Mouse (Mus musculus) kidney, adult 11 months (tissue): ENCODE results near the gene Palm2.

ENCODE experiments used
- DNase-seq: peaks from one replicate; pipeline ENCODE4 v3.0.0; 2022

Gene Palm2

DNA sequence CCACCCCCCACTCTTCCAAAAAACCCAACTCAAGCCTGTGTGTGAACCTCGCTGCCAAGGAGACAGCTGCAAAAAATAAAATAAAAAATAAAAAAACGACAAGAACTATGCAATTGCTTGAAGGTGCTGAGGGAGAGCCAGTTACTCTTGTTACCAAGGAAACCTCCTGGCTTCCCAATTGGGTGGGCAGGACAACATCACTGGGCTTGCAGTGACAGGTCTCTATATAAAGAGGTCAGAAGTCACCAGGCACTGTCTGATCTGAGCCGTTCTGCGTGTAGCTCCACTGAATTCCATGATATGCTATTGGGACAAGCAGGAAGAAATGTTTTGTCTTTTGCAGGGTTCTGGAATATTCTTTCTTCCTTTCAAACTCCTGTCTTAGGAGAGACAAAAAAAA, 282.7 kb downstream of the Palm2 start:
- no peak for DNase-seq

DNA sequence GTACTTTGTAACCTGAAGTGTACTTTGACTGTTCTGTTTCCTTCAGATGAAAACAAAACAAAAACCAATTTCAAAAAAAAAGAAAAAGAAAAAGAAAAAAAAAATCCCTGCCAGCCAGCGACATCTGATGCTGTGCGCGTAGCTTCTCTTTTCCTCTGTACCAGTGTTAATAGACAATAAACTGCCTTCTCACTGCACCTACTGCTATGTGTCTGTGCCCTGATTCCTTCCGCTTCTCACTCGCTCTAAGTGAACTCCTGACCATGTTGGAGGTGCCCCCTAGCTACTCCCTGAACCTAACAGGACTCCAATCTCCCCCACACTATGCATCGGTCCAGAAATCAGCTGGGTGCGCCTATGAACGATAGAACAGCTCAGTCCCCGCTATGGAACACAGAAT, 283.3 kb downstream of the Palm2 start, which contains the start of gene Akap2:
Gene Akap2 (plus strand): TSS at position 304 of the 400 bp plus-strand sequence.
- DNase-seq, result no peak

DNA sequence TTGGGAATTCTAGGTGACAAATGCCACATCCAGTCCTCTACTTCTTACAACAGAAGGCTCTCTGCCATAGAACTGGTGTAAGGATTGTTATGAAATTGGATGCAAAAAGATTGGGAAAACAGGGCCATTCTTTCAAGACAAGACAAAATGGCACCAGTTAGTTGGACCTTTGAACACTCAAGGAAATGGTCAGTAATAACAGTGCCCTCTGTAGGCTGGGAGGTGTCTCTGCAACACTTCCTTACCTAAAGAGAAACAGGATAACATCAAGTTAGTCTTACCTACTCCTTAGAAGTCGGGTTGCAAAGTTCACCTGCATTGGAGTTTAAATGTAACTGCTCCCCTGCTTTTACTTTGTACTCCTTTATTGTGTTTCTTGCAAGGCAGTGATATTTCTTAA, 285.3 kb downstream of the Palm2 start:
- no peak for DNase-seq

DNA sequence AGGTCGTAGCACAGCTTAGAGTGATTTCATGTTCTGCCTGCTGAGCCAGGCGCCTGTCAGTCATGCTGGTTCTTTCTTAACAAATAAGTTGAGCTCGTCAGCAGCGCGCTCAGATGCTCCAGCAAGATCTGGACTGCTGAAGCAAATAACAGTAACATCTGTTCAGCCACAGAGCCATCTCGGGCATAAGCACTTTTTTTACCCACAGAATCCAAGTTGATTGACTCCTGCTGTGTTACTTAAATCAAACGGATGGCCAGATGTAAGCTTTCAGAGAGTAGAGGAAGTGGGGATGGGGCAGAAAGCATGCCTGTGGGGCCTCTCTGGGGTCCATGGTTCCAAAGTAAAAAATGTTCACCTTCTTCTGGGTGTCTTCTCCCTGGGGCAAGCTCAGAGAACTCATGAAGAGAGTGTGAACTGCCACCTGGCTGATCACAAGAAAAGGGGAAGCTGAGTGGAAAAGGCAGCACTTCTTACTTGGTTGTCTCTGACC, 286.9 kb downstream of the Palm2 start:
- no peak for DNase-seq

DNA sequence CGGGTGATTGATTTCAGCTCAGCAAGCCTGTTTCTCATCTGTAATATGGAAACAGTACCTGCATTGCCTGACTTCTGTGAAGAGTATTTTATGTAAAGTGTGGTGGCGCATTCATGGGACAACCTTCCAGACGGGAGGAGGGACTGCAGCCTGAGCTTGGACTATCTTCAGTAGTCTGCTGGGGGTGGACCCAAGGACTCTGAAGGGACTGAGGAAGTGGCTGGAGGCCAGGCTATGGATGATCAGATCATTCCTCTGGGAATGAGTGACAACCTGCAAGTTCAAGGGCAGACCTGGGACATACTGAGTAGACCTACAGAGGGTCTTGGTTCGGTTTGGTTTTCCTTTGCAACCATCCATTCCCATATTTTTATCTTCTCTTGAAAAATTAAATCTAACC, 288.2 kb downstream of the Palm2 start:
- no peak for DNase-seq

DNA sequence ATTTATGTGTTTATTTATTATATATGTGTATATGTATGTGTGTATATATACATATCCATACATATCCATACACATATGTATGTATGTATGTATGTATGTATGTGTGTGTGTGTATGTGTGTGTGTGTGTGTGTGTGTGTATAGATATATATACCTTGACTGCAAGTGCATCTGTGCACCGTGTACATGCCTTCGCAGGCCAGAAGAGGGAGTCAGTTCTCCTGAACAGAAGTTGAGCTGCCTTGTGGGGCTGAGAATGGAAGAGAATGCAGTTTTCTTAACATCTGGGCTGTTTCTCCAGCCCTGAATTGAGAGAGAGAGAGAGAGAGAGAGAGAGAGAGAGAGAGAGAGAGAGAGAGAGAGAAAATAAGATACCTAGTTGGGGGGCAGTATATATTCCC, 289.6 kb downstream of the Palm2 start:
- no peak for DNase-seq

DNA sequence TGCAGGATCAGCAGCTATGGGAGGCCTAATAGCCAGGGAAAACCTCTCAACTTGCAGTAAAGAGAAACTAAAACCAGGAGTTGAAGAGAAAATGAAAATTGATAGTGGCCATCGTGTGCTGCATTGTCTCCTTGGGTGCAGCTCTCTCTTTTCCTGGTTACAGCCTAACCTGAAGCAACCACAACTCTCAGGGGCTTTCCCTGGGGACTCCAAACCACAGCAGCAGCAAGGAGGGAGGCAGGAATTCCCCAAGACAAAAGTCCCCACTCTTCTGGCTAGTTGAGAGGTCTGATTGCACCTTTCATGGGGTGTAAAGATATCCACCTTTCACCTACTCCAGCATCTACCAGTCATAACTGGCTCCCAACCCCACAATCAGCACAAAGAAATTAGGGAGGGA, 291.5 kb downstream of the Palm2 start:
- no peak for DNase-seq

DNA sequence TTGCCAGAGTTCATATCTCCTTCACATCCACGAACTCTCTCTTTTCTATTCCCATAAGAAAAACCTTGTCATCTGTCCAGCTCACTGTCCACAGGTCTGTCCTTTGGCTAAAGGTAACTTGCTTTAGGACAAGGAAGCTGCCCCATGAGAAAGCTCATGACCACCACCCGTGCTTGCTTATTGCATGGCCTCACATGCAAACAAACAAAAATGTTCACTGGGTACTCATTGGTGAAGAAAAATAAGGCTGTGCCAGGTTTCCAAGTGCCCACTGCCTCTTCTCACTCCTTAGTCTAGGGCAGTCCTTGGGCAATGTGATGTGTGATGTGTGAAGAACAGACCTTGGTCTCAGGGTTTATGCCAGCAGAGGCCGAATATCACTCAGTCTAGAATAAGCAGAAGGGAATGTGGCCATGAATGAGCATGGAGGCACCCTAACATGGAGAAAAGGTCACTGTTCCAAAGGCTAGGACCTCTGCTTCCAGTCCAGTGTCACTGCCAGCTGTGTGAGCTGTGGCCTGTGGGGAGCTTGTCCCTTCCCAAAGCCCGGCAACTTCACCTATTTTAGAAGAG, 294.6 kb downstream of the Palm2 start:
- DNase-seq, result peak; percentile 39

DNA sequence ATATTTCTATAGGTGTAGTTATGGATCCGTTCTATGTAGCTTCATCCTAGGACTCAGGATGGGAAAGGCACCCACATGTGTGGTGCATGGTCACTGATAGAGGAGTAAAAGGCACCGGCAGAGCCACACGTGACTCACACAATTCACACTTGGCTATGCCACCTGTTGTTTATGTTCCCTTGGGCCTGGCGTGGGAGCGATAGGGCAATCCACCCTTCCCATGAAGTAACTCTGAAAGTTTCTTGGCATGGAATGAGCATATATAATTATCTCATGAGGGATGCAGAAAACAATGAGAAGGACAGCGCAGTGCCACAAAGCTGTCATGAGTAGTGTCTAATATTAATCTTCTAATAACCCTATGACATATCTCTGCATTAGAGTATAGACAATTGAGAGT, 296.0 kb downstream of the Palm2 start:
- no peak for DNase-seq

DNA sequence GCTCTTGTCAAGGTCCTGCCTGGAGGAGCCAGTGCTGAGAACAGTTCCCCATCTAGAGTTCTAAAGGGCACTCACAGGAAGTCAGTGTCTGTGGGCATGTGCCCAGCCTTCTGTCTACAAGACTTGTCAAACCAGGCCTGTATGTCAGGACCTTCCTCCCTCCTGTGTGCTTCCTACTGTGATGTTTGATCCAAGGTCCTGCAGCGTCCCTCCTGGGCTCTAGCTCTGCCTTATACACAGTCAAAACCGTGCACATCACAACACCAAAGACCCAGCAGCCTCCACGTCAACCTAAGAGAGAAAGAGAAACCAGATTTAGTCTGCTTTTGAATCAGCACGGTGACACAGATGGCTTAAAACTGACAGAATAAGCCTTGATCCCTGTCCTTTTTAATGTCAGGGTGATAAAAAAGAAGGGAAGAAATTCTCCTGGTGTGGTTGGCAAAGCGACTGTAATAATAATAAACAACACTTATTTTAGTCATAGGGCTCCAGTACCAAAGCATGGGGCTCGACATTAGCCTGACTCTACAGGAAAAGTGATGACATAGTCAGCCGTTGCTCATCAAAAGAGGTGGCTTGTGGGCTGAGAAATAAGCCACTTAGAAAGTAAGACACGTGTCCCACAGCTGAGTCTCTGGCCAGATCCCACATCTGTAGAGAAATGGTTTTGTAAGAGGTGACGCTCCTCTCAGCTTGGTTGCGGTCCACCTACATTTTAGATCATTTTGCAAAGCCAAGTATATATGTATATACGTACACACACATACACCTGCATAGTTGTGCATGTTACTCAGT, 297.0 kb downstream of the Palm2 start:
- no peak for DNase-seq

DNA sequence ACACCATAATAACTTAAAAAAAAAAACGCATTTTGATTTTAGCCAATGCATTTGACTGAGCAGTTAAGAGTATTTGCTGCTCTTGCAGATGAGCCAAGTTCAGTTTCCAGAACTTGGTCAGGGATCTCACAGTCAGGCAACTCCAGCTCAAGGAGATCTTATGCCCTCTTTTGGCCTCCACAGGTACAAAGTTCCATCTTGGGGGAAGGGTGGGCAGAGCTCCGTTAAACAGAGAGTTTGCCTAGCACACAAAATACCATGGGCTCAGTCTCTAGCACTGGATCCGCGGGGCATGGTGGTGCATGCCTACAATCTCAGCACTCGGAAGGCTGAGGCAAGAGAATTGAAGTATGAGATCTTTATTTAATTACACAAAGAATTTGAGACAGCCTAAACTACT, 298.3 kb downstream of the Palm2 start:
- DNase-seq, result peak; percentile 76

DNA sequence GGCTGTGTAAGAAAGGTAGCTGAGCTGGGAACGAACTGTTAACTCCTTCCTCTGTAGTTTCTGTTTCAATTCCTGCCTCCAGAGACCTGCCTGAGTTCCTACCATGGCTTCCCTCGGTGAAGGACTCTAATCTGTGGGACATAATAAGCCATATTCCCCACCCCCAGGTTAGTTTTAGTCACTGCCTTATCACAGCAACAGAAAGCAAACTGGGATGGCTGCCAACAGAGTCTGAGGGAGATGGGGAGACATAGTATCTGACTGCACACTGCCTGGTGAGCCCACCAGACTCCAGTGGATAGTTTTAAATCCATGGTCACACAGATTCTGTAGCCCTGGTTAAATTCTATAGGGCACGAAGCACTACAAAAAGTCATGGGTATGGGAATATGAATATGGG, 299.4 kb downstream of the Palm2 start:
- DNase-seq, result no peak

DNA sequence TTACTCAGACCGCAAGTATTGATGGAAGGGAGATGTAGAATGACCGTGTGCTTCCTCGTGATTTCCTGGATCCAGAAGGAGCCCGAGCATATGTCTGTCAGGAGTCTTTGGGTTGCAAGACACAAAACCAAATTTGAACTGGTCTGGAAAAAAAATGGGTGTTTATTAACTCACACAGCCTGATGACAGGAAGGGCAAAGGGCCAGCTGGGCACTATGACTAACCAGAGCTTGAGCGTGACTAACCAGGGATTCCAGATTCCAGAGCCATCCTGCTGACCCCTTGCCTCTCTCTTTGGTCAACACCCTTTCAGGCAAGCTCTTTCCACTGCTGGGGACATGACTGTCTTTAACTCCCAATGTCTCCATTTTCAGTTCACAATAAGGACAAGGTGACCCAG, 301.4 kb downstream of the Palm2 start:
- peak; percentile 92 for DNase-seq

DNA sequence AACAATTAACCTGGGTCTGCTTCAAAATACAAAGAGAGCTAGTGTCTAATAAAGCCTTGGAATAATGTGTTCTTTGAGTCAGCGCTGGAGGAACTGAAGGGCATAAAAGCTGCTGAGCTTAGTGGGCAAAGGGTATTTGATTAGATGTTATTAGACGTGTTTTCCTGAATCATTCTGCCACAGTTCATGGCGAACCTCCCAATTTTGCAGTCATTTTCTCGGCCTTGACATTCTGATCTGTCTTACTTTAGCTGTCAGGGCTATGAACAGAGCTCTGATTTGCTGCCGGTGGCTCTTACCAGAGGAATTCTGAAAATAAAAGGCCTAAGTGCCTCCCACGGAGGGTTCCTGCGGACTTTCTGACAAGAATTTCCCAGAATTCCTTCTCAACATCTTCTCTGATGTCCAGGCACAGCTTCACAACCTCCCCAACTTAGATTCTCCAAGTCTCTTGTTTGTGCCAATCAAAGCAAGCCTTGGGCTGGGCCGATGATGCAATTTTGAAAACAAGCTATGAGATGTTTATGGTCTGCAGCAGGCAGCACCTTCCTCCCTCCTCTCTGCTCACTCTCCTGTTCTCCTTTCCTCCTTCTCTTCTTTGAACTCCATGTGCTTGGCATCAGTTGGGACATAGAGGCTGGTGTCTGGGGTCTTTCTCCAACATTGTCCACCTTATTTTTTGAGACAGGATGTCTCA, 305.0 kb downstream of the Palm2 start:
- no peak for DNase-seq

DNA sequence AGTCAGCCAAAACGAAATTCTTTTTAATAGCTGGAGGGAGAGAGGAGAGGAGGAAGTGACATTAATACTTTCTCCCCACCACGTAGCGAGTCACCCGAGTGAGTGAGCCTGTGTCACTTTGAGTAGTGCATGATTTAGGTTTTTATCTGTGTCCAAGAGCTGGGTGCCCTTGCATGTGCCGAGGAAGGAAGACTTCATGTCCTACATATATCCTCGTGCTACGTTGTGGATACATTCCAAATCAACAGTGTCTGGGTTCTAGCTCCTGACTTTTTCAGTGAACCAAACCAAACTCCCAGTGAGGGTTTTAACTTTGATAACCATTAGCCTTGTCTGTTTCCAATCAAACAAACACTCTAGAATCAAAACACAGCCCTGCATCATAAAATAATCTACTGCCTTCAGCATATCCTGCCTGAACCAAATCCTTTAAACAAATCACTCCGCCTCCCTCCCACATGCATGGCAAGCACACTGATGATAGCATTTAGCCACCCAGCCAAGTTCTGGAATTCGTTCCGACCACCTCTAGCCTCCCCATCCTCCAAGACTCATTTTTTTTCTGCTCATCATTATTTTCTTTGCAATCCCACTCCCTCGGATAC, 309.4 kb downstream of the Palm2 start:
- no peak for DNase-seq

DNA sequence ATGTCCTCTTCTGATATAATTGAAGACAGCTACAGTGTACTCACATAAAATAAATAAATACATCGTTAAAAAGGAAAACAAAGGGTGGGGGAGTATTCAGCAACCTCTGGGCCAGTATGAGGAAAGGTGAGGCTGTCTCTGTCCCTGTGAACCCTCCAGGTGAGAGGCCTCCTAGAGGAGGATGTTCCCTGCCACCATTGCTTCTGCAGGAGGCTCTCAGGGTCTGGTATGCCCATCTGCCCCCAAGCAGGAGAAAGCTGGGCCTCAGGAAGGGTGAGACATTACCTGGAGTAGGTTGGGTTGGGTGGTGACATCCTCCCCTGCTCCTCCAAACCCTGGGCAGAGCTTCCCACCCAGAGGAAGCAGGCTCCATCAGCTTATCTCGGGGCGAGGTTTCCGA, 316.6 kb downstream of the Palm2 start:
- no peak for DNase-seq

DNA sequence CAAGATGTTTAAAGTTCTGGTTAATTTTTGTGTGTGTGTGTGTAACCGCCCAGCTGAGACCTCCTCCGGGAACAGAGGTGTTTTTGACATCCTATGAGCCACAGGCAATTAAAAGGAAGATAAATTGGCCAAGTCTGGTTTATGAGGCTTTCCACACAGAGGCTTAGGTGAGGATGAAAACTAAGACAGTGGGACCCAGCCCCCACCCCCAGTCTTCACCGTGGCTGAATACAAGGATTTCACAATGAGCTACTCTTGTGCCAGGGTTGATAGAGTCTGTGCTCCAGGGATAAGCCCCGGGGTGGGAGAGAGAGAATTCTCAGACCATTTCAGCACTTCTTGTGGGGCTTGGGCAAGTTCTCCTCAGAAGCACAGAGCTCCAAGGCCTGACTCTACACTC, 317.0 kb downstream of the Palm2 start:
- DNase-seq, result no peak

DNA sequence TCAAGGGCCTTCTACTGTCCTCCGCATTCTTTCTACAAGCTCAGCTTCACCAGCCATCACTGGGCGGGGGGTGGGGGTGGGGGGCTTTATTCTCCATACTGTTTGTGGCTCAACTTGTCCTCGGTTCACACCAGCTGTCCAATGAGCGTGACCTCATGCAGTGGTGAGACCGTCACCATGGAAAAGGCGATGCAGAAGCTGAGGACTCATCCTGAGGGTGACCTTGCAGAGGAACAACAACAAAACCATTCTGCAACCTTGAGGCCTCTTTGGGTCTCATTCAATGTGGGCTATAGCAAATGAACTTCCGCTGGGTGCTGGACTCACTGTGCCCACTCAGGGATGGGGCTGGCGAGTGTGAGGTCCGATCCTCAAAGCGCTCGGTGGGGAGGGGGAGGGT, 317.5 kb downstream of the Palm2 start:
- DNase-seq, result no peak

DNA sequence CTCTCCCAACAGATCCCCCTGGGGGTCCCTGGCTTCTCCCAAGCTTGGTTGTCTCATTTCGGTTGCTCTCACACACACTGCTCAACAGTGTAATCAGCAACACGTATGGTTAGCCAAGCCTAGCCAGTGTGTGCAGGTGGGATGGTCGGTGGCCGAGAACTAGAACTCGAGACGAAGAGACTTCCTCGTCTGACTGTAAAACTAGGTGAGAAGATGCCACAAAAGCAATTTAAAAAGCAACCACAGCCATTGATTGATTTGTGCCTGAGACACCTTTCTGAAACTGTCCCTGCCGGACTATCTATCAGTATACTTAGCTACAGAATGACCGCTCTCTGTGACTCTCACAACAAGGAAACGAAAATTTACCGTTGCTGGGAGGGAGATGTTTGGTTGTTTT, 321.0 kb downstream of the Palm2 start:
- DNase-seq, result no peak

DNA sequence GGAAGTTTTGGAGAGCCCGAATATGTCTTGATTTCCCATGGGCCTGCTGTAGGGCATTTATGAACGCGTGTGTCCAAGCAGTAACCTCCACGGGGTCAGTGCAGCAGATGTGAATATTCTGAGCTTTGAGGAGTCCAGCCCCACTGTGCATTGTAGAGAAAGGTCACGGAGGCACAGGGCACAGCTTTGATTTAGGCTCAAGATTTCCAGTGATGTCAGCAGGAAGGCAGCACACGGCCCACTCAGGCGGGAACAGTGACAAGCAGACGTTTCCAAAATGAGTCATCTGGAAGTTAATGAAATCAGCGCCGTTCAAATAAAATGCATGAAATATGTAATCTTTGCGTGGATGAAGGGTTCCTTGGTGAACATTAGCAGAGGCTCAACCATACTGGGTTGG, 323.9 kb downstream of the Palm2 start:
- DNase-seq, result no peak
